Mouse (Mus musculus) WW6 (cell line): ENCODE results near the gene Manba.
"Not testable (repeated sequence)": the region's sequence is repeated elsewhere in the genome, so short reads cannot be mapped to it uniquely, and the experiment has no call there.

ENCODE experiments used
- DNase-seq: peaks from one replicate; pipeline ENCODE4 v3.0.0-alpha.2; 2013; ENCODE audit warnings: low read depth, low spot score

Manba gene

DNA sequence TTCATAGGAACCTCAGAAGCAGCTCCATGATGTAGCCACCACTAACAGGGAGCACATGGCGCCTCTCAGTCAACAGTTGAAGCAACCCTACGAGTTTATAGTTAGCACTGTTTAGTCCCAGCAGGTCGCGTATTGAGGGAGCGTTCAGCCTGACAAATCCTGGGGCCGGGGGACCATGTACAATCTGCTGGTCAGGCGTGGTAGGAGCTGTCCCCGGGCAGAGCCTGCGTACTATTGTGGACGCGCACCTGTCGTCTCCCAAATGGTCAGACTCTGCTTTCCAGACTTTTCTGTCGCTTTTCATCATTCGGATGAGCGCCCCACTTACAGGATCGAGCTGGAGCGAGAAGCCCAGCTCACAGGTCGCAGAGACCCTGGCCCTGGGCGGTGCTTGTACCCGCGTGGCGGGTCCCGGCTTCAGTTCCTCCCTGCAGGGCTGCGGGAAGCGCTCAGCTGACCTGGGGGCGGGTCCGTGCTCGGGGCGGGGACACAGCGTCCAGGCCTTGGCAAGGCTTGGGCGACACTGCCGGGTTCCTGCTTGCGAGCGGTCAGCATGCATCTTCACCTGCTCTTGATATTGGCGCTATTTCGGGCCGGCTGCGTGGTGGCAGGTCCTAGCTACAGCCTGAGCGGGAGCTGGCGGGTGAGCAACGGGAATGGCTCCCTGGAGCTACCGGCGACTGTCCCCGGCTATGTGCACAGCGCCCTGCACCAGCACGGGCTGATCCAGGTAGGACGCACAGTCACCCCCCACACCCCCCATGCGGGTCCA is at the start of gene Manba:
Gene Manba, plus strand, starts transcription at position 484 of the 772 bp plus-strand sequence.
- DNase-seq = no peak

GRCm38 (mm10) chr3:135436901-135437616 is 48.4 kb upstream of the Manba start:
- no peak for DNase-seq

- DNase-seq = peak; percentile 97
These were observed 47.5 kb upstream of the Manba start, which contains the start of gene Ube2d3 for GRCm38 (mm10) chr3:135437758-135438495. TSS of gene Ube2d3 (plus strand) at chr3:135438149.

DNA sequence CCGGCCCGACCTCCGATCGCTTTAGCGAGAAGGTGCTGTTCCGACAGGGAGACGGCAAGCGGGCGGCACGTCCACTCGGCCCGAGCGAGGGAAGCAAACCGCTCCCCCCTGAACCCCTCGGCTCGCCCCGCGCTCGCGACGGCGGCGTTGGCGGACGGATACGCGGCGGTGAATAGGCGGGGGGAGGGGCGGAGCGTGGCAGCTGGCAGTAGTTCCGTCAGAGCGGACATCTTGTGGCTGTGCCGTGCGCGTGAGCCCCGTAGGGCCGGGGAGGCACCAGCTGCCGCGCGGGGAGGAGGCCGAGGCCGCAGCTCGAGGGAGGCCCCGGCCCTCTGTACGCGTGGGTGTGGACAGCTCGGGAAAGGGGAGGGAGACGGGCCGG is 46.9 kb upstream of the Manba start:
- DNase-seq = no peak

- no peak for DNase-seq
These were observed 46.4 kb upstream of the Manba start for GRCm38 (mm10) chr3:135438913-135439531.

- DNase-seq = no peak
These were observed 45.8 kb upstream of the Manba start for GRCm38 (mm10) chr3:135439651-135440050.

DNA sequence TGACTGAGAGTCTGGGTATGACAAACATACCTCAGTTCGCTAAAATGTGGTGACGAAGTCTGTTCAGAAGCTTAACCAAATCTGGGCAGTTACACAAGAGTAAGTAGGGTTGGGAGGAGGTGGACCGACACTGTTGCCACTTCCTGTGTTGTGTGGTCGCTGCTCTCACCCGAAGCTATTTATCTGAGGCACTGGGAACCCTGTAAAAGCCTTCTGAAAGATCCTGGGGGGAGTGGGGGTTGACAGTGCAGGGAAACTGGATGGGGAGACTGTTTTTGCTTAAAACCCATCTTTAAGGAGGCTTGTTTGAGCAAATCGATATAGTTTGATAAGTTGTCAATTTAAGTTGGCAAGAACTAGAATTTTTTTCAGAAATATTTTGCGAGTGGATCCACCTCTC is 45.2 kb upstream of the Manba start:
- DNase-seq = no peak

DNA sequence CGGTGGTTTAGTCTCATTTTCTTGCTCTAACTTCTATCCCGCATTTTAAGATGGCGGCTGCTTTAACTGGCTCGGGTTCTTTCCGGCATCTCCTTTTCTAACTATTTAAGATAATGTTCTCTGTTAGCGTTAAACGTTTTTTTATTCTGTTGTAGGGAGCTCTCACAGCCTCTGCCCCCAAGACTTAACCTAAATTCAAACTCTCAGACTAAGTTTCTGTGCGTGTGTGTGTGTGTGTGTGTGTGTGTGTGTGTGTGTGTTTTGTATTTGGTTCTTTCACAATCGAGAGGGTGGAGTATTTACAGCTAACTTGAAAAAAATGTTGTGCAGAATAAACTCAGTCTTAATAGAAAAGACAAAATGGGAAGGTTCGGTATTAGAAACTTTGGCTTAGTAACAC is 44.8 kb upstream of the Manba start:
- DNase-seq = no peak

GRCm38 (mm10) chr3:135444930-135445329 is 40.5 kb upstream of the Manba start:
- DNase-seq = no peak

GRCm38 (mm10) chr3:135458981-135459380 is 26.4 kb upstream of the Manba start:
- DNase-seq = no peak

DNA sequence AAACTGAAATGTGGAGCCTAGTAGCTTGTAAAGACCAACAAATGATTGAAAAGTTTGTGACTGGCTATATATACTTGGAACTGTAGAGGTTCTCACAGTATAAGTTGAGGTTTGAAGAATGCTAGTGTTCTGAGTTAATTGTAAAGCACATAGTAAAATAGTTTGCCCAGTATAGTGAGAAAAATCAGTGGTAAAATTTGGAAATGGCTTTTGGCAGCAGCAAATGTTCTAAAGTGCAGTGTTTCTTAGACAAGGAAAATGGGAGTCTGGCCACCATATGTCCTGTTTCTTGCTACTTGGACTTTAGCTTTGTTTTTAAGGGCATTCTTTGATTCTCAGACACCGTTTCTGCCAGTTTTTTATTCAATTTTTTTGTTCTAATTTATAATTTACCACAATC is 17.0 kb upstream of the Manba start:
- no peak for DNase-seq

- no peak for DNase-seq
These were observed 16.3 kb upstream of the Manba start for GRCm38 (mm10) chr3:135469146-135469545.

- DNase-seq = no peak
These were observed 15.4 kb upstream of the Manba start for GRCm38 (mm10) chr3:135469974-135470373.

DNA sequence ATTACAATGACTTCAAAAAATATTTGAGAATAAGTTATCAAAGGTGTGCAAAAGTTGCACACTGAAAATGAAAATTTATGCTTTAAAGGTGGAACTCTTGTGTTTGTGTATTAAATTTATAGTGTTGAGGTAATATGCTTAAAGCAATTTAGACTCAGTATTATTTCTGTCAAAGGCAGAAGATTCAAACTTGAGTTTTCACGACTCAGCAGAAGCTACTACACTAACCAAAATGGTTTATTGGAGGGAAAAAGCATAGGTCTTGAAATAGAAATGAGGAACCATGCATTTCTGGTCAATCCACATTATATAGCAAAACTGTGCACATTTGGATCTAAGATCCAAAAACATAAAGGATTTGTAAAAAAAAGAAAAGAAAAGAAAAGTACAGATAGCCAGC is 14.6 kb upstream of the Manba start:
- no peak for DNase-seq

GRCm38 (mm10) chr3:135475025-135475424 is 10.4 kb upstream of the Manba start:
- no peak for DNase-seq

- DNase-seq = no peak
These were observed 9.1 kb upstream of the Manba start for GRCm38 (mm10) chr3:135476286-135476685.

DNA sequence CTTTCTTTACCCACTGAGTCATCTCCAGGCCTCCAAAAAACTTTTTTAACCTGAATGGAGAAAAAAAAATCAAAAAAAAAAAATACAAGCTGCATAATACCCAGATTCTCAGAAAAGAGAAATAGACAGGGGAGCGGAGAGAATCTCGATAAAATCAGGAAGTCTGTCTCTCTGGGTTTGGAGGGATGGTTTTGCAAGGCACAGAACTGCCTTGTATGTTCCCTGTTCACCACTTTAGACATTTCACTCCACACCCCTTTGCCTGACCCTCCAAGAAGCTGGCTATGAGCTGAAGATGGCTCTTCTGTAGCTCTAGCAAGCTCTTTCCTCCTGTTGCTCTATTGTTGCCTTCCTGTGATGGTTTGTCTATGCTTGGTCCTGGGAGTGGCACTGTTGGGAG is 8.4 kb upstream of the Manba start:
- no peak for DNase-seq

DNA sequence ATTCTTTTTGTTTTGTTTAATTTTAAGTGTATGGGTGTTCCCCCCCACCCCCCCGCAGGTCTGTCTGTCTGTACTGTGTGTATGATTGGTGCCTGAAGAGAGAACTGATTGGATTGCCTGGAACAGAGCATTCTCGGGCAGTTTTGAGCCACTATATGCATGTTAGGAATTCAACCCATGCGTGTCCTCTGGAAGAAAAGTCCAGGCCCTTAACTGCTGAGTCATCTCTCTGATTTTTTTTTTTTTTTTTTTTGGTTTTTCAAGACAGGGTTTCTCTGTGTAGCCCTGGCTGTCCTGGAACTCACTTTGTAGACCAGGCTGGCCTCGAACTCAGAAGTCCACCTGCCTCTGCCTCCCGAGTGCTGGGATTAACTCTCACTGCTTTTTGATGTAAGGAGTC is 6.3 kb upstream of the Manba start:
- not testable (repeated sequence) for DNase-seq

DNA sequence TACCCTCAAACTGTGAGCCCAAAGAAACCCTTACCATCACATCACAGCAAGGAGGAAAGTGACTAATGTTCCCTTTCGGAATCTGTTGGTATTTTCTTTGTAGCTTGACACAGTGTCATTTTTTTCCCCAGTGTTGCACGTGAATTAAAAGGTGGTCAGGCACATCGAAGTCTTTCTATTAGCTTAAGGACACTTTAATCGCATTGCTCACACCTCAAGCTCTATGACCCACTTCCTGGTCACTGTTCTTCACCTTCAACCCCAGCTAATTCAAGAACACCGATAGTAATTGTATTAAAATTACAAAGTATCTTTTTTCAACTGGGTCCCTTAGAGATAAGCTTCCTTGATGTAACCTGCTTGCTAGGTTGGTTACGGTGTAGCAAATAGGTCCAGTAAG is 4.6 kb upstream of the Manba start:
- DNase-seq = no peak

DNA sequence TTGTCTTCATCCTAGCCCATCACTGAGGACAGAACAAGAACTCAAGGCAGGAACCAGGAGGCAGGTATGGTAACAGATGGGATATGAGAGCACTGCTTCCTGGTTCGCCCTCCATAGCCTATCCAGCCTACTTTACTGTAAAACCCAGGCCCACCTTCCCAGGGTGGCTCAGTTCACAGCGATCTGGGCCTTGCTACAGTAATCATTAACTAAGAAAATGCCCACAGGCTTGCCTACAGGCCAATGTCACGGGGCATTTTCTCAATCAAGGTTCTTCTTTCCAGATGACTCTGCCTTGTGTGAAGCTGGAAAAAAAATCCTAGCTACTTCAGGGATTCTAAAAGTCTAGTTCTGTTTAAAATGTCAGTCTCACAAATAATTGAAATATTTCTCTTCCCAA is 3.8 kb upstream of the Manba start:
- DNase-seq = no peak

- DNase-seq = not testable (repeated sequence)
These were observed 761 bp upstream of the Manba start for GRCm38 (mm10) chr3:135484650-135485049.

DNA sequence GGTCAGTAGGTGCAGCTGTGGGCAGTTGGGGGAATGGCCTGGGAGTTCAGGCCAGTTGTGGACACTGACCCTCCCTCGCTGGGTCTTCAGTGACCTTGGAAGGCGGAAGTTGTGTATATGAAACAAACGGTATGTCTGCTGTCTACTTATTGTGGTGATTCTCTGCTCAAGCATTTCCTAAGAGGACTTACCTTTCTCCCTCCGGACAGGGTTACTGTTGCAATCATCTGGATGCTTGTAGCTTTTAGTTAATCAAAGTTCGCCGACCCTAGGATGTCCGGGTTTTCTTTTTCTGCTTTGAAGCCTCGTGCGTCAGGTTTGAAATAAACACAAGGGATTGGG is 460 bp downstream of the Manba start:
- DNase-seq = no peak
